Mouse (Mus musculus): Measurements from ENCODE around the gene Nme7.

The Nme7 gene

GRCm38 (mm10) chr1:164321408-164321807, 17.5 kb downstream of the Nme7 start:
- DNase-seq, result no peak

- no peak for DNase-seq
Measured at GRCm38 (mm10) chr1:164322987-164323650, 19.2 kb downstream of the Nme7 start.

DNA sequence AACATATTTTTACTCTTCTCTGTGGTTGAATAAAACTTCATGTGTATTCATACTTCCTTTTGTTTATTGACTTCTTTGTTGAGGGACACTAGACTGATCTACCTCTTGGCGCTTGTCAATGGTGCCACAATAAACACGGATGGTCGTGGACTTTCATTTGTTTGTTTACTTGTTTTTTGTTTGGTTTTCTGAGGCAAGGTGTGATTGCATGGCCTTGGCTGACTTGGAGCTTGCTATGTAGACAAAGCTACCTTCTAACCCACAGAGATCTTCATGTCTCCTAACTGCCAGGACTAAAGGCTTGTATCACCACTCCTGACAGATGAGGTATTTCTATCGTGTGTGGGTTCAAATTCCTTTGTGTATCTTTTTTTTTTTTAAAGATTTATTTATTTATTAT, 20.3 kb downstream of the Nme7 start:
- no peak for DNase-seq

DNA sequence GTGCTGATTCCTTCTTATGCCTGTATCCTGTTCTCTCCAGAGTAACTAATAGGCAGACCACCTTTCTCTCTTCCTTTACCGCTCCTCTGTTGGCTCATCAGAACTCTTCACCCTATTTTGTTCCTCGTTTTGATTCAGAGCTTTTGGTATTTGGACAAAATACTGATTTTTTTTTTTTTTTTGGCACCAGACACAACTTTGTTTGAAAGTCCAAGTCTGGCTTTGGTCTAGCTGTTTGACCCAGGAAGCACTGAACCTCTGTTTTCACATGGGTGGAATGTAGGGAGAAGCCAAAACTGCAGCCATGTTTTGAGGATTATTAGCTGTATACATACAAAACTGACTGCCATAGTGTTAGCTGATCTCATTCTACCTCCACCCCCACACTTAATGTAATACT, 21.0 kb downstream of the Nme7 start:
- DNase-seq, result no peak

- no peak for DNase-seq
Measured at GRCm38 (mm10) chr1:164326600-164327155, 22.8 kb downstream of the Nme7 start.

GRCm38 (mm10) chr1:164327764-164328163, 23.8 kb downstream of the Nme7 start:
- no peak for DNase-seq

GRCm38 (mm10) chr1:164332559-164332958, 28.6 kb downstream of the Nme7 start:
- DNase-seq, result no peak

DNA sequence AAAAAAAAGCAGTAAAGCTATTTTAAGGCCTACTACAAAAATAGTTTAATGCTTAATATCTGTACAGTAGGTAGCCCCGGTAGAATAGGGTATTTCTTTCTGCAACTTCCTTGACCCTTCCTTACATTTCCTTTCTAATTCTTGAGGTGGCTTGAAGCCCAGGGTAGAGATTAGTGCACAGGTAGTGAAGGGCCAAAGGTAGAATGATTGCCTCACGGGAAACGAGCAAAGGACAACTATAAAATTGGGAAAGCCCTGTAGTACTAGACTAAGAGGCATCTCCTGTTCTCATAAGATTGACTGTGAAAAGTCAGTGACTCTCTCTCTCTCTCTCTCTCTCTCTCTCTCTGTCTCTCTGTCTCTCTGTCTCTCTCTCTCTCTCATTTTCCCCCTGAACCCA, 31.5 kb downstream of the Nme7 start:
- DNase-seq, result no peak

- no peak for DNase-seq
Measured at GRCm38 (mm10) chr1:164335846-164336245, 31.9 kb downstream of the Nme7 start.

GRCm38 (mm10) chr1:164342161-164342560, 38.2 kb downstream of the Nme7 start:
- no peak for DNase-seq

DNA sequence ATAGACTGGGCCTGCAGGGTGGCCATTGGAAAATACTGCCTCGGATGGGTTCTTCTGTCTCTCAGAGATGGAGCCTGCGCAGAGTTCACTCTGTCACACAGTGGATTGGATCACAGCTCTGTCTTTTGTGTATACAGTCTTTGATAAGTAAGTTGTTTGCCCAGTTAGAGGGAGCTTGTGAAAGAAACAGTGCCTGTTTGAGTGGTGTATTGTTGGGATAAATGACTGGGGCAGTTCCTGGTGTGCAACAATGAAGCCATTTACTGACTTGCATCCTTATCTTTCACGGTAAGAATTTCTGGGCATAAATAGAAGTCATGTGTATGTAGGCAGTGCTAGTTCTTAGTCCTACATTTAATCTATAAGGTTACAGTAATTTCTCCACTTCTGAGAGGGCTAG, 49.5 kb downstream of the Nme7 start:
- DNase-seq, result no peak

DNA sequence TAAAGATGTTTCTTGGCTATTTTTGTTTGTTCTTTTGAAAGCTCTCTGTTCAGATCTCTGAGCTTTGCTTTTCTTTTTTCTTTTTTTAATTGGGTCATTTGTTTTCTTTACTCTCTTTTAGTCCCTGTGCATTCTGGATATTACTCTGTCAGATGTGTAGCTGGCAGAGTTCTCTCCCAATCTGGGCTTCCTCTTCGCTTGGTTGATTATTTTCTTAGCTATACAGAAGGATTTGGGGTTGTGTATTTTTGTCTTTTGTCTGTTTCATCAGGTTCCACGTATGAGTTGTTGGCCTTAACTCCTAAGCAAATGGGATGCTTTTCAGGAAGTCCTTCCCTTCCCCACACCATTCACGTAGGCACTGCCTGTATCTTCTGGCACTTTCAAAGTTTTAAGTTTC, 54.1 kb downstream of the Nme7 start:
- DNase-seq, result no peak

DNA sequence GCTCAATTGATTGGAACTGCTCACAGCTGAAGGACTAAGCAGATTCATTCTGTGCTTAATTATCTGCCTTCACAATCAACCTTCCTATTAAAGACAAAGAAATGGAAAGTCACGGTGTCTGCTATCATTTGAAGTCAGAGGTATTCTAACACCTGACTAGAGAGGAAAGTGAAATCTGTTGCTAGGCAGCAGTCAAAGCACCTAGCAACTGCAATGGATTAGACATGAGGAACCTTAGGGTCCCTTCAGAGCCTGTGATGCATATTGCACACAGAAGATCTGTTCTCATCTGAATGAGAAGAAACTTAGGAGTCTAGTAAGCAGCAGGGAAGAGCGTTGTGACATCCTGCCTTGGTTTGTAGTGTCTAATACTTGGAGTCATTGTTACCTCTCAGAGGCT, 58.1 kb downstream of the Nme7 start:
- no peak for DNase-seq

GRCm38 (mm10) chr1:164366156-164367128, 62.5 kb downstream of the Nme7 start:
- peak; percentile 73 to 76 for DNase-seq

- no peak for DNase-seq
Measured at GRCm38 (mm10) chr1:164368152-164368551, 64.2 kb downstream of the Nme7 start.

DNA sequence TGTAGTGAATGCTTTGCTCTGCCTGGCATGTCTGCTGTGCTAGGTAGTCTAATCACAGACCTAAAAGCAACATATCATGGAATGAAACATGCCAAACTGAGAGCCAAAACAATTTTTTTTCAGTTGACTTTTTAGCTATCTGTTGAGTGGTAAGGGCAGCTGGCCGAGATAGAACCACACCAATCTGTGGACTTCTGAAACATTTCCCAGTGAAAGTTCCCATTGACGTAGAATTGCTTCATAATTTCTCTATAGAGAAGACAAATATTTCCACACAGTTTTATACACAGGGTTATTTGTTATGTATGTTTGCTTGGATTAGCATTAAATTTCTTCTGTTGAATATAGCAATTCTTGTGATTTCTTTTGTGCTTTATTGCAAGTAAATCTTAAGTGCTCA, 65.9 kb downstream of the Nme7 start:
- DNase-seq, result no peak

DNA sequence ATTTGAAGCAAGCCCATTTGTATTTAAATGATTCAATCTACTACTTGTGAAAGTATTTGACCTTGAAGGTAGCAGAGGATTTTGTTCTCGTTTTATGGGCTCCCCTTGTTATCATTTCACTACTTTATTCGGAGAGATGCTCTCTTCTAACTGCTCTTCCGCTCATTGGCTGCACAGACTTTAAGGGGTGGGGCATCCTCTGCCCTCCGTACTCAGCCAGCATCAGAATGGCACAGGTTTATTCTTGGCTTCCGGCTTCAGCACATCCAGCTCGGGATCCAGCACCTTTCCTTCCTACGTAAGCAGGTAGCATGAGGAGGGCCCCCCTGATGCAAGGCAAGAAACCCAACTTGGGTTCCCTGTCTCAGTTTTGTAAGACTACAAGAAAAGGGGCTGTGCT, 69.1 kb downstream of the Nme7 start:
- DNase-seq, result no peak

- DNase-seq, result no peak
Measured at GRCm38 (mm10) chr1:164374020-164374419, 70.1 kb downstream of the Nme7 start.

DNA sequence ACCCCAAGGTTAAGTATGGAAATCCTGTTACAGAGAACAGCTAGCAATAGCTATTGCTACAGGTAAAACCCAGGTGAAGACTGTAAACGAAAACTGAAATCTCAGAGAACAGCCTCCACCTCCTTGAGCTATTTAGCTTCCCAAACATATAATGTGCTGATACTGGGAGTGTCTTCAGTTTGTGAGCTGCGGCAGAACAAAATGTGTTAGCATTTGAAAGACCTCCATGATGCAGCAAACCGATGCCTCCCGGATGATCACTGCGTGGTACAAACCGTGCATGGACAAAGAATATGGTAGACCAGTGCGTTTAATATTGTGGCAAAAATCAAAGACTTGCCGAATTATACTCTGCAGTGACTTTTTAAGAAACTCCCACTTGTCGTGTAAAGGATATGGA, 71.7 kb downstream of the Nme7 start:
- no peak for DNase-seq

DNA sequence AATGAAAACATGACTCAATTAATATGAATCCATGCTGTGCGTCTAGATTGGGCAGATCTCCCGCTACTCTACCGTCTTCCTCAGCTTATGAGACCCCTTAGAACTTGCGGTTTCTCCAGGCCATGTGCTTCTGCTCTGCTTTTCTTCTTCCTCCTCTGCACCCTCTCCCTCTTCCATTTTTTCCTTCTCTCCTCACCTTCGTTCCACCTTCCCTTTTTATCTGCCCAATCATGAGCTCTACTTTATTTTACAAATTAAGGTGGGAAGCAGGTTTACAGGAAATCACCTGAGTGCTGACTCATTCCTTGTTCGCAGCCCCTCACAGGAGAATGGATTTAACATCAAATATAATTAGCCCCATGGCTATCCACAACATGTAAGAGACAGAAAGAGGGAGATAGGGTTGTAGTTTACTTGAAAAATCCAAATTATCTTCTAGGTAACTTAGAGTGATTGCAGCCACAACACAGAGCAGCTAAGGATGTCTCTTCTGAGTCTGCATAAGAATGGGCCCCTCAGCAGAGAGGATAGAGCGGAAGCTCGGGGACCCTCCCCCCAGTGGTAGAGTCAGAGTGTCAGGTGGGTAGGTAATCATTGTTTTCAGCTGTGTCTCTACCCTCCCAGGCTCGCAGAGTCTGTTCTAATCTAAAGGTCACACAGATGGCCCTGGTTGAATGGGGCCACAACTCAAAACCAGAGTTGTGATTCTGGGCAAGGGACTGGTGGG, 73.0 kb downstream of the Nme7 start:
- DNase-seq, result no peak

DNA sequence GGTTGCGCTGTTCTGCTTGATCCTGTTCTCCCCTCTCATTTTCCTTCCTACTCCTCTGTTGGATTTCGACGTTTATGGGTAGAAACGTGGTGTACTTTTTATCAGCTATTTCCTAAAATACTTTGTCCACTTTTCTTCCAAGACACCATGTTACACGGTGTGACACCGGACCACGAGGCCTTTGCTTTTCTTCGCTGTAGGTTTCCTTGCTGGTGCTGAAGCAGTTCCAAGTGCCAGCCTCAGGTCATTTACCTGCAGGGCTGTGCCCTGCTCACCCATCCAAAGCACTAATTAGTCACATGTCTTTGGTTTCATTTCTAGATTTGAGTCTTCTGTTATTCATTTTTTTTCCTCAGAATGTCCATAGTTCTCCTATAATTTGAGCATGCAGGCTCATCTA, 79.7 kb downstream of the Nme7 start:
- no peak for DNase-seq

DNA sequence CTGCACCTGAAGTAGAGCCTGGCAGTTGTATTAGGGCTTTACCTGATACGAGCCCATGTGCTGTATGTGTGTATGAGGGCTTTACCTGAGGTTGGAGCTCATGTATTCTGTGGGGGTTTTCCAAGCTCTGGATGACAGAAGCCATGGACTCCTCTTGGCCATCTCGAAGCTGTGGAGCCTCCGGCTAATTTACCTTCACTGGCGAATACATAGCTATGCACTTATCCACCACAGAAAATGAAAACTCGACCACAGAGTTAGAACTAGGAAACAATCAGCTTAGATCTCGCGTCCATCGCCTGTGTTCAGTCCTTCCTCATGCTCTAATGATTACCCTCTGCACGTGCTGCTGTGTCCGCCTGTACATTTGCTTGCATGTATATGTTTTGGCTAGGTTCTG, 80.4 kb downstream of the Nme7 start:
- no peak for DNase-seq

DNA sequence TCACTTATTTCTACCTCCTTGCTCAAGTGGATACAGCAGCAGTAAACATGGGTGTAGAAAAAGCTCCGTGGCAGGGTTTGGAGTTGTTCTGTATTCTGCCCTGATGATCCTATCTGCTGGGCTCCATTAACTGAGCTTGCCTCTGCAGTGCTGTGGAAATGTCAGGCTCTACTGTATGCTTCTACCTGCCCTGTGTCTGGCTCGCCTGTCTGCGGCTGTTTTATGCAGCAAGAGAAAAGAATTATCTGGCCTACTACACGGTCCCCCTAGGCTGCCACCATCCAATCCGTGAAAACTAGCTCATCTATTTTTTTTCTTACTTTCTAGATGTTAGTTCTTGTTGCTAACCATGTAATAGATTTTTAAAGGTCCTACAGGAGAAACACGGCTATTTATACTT, 81.1 kb downstream of the Nme7 start:
- no peak for DNase-seq

All from cerebellum, adult 18-20 months (tissue).